Mouse (Mus musculus): ENCODE data around the gene Ppp1r1a. TPM values are rescaled to one million over a fixed set of nuclear protein-coding genes. Genes with fewer than 3 reads are reported as not detected.

The Ppp1r1a gene
- polyA plus RNA-seq, 1 experiment, result 0.27 TPM

DNA sequence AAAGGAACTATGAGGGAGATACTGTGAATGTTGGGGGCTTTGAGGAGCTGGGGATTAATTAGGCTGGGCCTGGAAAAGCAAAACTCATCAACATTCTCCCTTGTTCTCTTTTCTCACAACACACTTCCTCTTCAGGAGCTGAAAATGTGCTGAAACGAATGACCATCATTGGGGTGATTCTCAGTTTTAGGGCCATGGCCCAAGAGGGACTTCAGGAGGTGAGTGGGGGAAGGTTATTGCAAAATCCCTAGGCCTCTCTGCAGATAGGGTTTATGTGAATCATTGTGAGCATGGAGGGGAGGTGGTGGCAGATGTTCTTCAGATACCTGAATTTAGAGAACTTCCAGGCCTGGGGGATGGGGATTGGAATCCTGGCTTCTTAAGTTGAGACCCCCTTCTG, 51.1 kb downstream of the Ppp1r1a start:
- no peak for TF ChIP-seq POLR2A (IDR thresholded peaks at IDR 0.05; ENCODE audit: low read depth, low read length)
- no peak for TF ChIP-seq CTCF (IDR thresholded peaks at IDR 0.05; ENCODE audit: extremely low read depth, insufficient read depth, insufficient read length, insufficient replicate concordance)
- no peak overlapping the region for H3K4me3 ChIP-seq (ENCODE audit: extremely low read depth, insufficient read depth, insufficient read length)
- no peaks in the 10 kb centered on the region for H3K4me1 ChIP-seq (ENCODE audit: control insufficient read depth, insufficient read depth, insufficient read length)
- peaks cover 71% of the 10 kb centered on the region for H3K36me3 ChIP-seq (ENCODE audit: control insufficient read depth, insufficient read depth, low read length)
- H3K27ac ChIP-seq (ENCODE audit: insufficient read depth, low read length), result no peak overlapping the region
- WGBS, result 67% methylated on average over 1 of the region's 1 CpGs
- DNase-seq (ENCODE audit: low read depth in 1 of 2, low spot score in 2 of 2), result no peak
- no peaks in the 10 kb centered on the region for H3K27me3 ChIP-seq (ENCODE audit: control insufficient read depth, insufficient read depth, low read length)

DNA sequence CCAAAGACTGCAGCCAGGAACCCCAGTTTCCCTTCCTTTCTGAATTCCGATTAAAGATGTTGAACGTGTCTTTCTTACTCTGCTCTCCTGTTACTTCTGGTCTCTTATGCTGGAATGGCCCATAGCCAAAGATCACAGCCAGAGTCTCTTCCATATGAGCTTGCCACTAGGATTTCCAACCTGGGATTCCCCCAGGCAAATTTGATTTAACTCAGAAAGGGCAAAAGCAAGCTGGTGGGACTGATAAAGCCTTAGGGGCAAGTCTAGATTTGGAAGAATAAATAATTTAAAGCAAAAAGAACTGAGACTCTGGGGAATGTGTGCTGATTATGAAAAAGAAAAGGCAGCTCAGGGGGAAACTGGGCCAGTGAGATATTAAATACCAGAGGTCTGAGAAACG, 52.7 kb downstream of the Ppp1r1a start:
- Histone ChIP-seq H3K27me3 (ENCODE audit: control insufficient read depth, insufficient read depth, low read length) (no peaks in the 10 kb centered on the region), H3K4me1 (ENCODE audit: control insufficient read depth, insufficient read depth, insufficient read length) (no peaks in the 10 kb centered on the region), H3K27ac (ENCODE audit: insufficient read depth, low read length) (no peak overlapping the region), H3K36me3 (ENCODE audit: control insufficient read depth, insufficient read depth, low read length) (peaks cover 73% of the 10 kb centered on the region), H3K4me3 (ENCODE audit: extremely low read depth, insufficient read depth, insufficient read length) (no peak overlapping the region)
- TF ChIP-seq POLR2A (IDR thresholded peaks at IDR 0.05; ENCODE audit: low read depth, low read length) (no peak), CTCF (IDR thresholded peaks at IDR 0.05; ENCODE audit: extremely low read depth, insufficient read depth, insufficient read length, insufficient replicate concordance) (no peak)
- WGBS, result 93% methylated on average over 3 of the region's 3 CpGs
- DNase-seq (ENCODE audit: low read depth in 1 of 2, low spot score in 2 of 2), result no peak

DNA sequence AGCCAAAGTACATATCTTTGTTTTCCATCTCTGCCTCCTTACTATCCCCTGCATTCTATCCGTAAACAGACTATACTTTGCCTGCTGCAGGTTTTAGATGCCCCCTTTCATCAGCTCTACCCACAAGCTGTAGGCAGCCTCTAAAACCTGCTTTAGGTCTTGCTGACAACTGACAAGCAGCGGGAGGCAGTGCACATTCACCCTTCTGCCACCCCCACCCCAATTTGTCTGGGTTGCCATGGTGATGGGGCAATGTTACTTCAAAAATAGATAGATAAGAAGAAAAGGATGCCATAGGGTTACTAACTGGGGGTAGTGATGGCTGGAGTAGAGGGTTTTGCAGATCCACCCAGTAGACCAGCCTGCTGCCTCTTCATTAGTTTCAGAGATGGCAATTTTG, 53.3 kb downstream of the Ppp1r1a start:
- H3K36me3 ChIP-seq (ENCODE audit: control insufficient read depth, insufficient read depth, low read length), result peaks cover 73% of the 10 kb centered on the region
- no peak for TF ChIP-seq POLR2A (IDR thresholded peaks at IDR 0.05; ENCODE audit: low read depth, low read length)
- TF ChIP-seq CTCF (IDR thresholded peaks at IDR 0.05; ENCODE audit: extremely low read depth, insufficient read depth, insufficient read length, insufficient replicate concordance), result no peak
- H3K27me3 ChIP-seq (ENCODE audit: control insufficient read depth, insufficient read depth, low read length), result no peaks in the 10 kb centered on the region
- H3K4me1 ChIP-seq (ENCODE audit: control insufficient read depth, insufficient read depth, insufficient read length), result no peaks in the 10 kb centered on the region
- no peak overlapping the region for H3K4me3 ChIP-seq (ENCODE audit: extremely low read depth, insufficient read depth, insufficient read length)
- 90% methylated on average over 2 of the region's 2 CpGs for WGBS
- DNase-seq (ENCODE audit: low read depth in 1 of 2, low spot score in 2 of 2), result no peak
- H3K27ac ChIP-seq (ENCODE audit: insufficient read depth, low read length), result no peak overlapping the region

DNA sequence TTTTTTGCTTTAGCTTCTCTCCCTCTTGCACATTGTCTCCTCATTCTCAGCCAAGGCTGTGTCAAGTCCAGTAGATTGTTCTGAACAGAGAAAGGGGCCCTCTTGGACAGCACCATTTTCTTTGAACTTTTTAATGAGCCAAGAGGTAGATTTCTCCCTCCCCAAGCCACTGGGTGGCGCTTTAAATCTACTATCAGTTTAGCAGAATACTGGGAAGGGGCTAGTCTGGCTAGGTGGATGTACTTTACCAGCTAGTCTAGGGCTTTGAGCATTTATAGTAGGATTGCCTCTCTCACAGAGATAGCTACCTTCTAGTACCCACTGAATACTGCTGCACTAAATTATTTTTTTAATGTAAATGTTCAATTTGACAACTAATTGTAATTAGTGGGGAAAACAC, 55.3 kb downstream of the Ppp1r1a start:
- TF ChIP-seq POLR2A (IDR thresholded peaks at IDR 0.05; ENCODE audit: low read depth, low read length) (no peak), CTCF (IDR thresholded peaks at IDR 0.05; ENCODE audit: extremely low read depth, insufficient read depth, insufficient read length, insufficient replicate concordance) (no peak)
- no peaks in the 10 kb centered on the region for H3K27me3 ChIP-seq (ENCODE audit: control insufficient read depth, insufficient read depth, low read length)
- peaks cover 75% of the 10 kb centered on the region for H3K36me3 ChIP-seq (ENCODE audit: control insufficient read depth, insufficient read depth, low read length)
- H3K27ac ChIP-seq (ENCODE audit: insufficient read depth, low read length), result no peak overlapping the region
- H3K4me3 ChIP-seq (ENCODE audit: extremely low read depth, insufficient read depth, insufficient read length), result no peak overlapping the region
- 47% methylated on average over 1 of the region's 1 CpGs for WGBS
- H3K4me1 ChIP-seq (ENCODE audit: control insufficient read depth, insufficient read depth, insufficient read length), result no peaks in the 10 kb centered on the region
- DNase-seq (ENCODE audit: low read depth in 1 of 2, low spot score in 2 of 2), result no peak

Other genes with a start within 250 kb of the Ppp1r1a start
- 0.33 and 0.49 TPM in 2 replicates for gene Gpr84, start 227.4 kb downstream of the Ppp1r1a start, polyA plus RNA-seq (2012; rRNA removed)
- gene Zfp385a, start 197.9 kb downstream of the Ppp1r1a start, polyA plus RNA-seq (2012; rRNA removed), result 28.1 and 31.0 TPM in 2 replicates
- gene Itga5, start 171.2 kb downstream of the Ppp1r1a start, polyA plus RNA-seq (2012; rRNA removed), result 7.1 and 8.0 TPM in 2 replicates
- gene Gtsf1, start 107.5 kb downstream of the Ppp1r1a start, polyA plus RNA-seq (2012; rRNA removed), result not detected in 2 replicates
- not detected in 2 replicates for gene Gtsf2, start 89.5 kb downstream of the Ppp1r1a start, polyA plus RNA-seq (2012; rRNA removed)
- 64.8 and 74.2 TPM in 2 replicates for gene Nckap1l, start 84.2 kb downstream of the Ppp1r1a start, polyA plus RNA-seq (2012; rRNA removed)
- 25.7 and 26.0 TPM in 2 replicates for gene Pde1b, start 35.0 kb downstream of the Ppp1r1a start, polyA plus RNA-seq (2012; rRNA removed)
- not detected in 2 replicates for gene Glycam1, start 27.1 kb upstream of the Ppp1r1a start, polyA plus RNA-seq (2012; rRNA removed)
- not detected in 2 replicates for gene Mucl1, start 217.5 kb upstream of the Ppp1r1a start, polyA plus RNA-seq (2012; rRNA removed)